Mouse (Mus musculus) mouse trophoblast stem cell (cell line): ENCODE results near the gene St6galnac1.
"Not testable (repeated sequence)": the region's sequence is repeated elsewhere in the genome, so short reads cannot be mapped to it uniquely, and the experiment has no call there.

Experiments used
- in situ Hi-C, 2 experiments: fragments of 300-500 bp; cut with MseI, MboI; formaldehyde crosslinking; loops; 2 replicates in 1 of 2; 3 replicates in 1 of 2; pipeline ENCODE4 v1.15.1; 2025

St6galnac1 gene

DNA sequence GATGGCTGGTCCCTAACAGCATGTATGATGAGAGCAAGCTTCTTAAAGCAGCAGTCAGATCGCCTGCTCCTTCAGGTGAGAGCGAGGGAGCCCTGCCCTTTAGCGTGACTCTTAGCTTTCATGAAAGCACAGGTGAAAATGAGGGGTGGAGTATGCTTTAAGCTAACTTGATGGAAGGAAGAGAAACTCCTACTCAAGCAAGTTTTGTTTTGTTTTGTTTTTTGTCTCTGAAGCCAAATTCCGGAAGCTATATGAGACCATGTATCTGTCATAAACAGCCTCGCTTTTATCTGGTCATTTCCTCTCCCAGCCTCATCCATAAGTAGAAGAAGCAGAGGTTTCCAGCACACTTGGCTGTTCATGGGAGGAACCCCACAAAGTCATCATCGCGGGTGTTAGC, at the start of gene St6galnac1:
St6galnac1 (minus strand) TSS at position 101 of the 400 bp plus-strand sequence.
- in situ Hi-C loops: no loop called here

GRCm38 (mm10) chr11:116823885-116824284, 48.6 kb upstream of the St6galnac1 start:
- in situ Hi-C loops: not testable (repeated sequence)

DNA sequence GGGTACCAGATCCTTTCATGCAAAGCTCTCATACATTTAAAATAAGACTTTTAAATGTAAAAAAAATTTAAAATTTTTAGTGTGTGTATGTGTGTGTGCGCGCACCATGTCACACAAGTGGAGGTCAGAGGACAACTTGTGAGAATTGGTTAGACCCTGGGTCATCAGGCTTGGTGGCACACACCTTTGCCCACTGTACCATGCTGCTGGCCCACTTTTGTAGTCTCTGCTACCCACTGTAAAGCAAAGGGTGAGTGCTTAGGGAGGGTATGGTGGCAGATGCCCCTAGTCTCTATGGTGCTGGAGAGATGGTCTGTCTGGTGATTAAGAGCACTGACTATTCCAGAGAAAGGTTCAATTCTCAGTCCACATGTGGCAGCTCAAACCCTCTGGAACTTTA, 47.9 kb upstream of the St6galnac1 start:
- in situ Hi-C loops: no loop called here

- in situ Hi-C loops: no loop called here
These were observed 47.3 kb upstream of the St6galnac1 start for GRCm38 (mm10) chr11:116822626-116823025.

GRCm38 (mm10) chr11:116822215-116822614, 46.9 kb upstream of the St6galnac1 start:
- in situ Hi-C loops: no loop called here

DNA sequence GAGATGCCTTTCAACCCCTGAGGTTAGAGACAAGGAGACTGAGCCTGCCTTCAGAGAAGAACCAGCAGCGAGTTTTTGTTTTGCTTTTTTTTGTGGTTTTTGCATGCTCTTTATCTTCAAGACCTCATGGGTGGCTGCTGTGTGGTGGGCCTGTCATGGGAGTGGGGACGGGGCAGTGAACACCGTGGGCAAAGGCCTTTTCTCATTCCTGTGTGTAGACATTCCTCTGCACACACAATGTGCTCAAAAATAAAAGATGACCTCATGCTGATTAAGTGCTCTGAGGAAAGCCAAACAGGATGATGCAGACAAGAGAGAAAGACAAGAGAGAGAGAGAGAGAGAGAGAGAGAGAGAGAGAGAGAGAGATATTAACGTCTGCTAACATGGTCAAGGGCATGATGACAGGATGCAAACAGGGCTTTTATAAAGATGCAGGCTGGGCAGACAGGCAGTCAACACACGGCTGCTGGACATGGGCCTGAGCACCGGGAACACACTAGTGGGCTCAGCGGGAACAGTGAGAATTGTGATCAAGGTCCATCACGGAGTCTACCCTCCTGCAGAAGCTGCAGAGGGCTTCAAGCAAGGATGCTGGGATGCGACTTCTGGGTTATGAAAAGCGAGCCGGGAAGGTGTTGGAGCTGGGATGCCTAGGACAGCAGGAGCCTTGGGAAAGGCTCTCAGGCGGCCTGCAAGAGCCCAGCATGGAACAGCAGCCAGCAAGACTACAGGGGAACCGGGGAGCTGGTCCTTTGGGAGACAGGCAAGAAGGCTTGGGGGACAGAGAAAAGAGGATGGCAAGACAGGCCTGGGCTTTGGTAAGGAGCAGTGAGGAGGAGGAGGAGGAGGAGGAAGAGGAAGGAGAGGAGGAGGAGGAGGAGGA, 46.0 kb upstream of the St6galnac1 start:
- in situ Hi-C loops: no loop called here

GRCm38 (mm10) chr11:116819932-116820593, 44.8 kb upstream of the St6galnac1 start:
- in situ Hi-C loops: no loop called here

DNA sequence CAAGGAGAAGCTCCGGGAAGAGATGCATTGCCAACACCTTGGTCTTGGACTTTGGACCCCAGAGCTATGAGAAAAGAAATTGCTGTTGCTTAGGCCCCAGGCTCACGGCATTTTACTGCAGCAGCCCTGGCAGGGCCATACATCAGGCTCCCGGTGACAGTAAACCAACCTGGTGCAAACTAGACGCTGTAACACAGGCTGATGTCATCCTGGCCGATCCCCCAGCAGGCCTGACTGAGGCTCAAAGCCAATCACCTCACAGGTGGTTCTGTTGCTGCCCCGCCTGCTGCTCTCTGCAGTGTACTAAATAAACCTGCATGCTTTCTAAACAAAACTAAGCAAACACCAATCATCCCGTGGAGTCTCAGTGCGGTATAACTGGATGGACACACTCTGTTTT, 43.4 kb upstream of the St6galnac1 start:
- in situ Hi-C loops: no loop called here

- in situ Hi-C loops: no loop called here
These were observed 42.3 kb upstream of the St6galnac1 start for GRCm38 (mm10) chr11:116817567-116817966.

- in situ Hi-C loops: no loop called here
These were observed 41.5 kb upstream of the St6galnac1 start for GRCm38 (mm10) chr11:116816769-116817168.

GRCm38 (mm10) chr11:116814884-116815415, 39.6 kb upstream of the St6galnac1 start:
- in situ Hi-C loops: no loop called here

DNA sequence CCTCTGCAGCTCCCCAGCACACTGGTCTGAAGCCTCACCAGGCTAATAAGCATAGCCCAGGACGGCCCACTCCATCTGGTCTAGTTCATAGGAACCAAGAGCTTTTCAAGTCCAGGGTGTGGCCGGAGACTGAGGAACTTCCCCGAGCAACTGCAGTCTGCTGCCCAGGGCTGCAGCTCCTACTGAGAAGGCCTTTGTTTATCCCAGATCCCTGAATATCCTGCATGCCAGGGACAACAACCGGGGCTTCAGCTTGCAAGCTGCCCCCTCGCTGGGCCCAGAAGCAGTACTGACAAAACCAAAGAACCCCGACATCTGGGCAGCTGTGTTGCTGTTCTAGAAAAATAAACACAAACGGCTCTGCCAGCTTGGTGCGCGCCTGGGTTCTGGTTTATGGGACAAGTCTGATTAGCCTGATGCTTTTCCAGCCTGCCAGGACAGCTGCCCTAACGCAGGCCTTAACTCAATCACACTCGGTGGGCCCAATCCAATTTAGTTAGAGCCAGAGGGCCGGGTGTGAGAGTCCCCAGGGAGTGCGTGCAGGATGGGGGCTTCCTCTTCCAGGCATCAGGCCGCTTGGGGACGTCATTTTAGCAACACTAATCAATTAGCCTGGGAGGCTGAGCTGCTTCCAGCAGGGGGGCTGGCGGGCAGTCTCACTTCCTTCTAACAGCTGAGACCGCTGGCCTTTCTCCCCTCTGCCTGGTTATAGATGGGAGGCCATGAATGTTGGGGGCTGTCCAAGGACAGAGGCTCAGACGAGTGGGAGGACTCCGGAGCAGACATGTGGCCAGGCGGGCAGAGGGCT, 39.0 kb upstream of the St6galnac1 start:
- in situ Hi-C loops: no loop called here

DNA sequence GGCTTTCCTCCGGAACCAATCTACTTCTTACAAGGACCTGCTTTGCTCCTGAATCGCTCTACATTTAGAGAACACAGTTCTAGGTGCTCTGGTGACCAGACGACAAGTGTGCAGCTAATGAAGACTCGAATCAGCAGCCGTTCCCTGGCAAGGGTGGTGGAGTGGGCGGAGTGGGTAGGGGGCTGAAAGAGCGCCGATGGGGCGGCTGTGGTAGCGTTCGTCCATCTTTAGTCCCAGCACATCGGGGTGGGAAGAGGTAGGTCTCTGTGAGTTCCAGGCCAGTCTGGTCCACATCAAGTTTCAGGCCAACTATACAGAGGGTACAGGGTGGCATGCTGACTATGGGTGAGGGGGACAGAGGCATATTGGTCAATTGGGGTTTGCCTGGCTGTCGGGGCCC, 38.3 kb upstream of the St6galnac1 start:
- in situ Hi-C loops: no loop called here

GRCm38 (mm10) chr11:116812793-116813529, 37.7 kb upstream of the St6galnac1 start:
- in situ Hi-C loops: no loop called here

- in situ Hi-C loops: no loop called here
These were observed 35.9 kb upstream of the St6galnac1 start for GRCm38 (mm10) chr11:116810983-116811901.

DNA sequence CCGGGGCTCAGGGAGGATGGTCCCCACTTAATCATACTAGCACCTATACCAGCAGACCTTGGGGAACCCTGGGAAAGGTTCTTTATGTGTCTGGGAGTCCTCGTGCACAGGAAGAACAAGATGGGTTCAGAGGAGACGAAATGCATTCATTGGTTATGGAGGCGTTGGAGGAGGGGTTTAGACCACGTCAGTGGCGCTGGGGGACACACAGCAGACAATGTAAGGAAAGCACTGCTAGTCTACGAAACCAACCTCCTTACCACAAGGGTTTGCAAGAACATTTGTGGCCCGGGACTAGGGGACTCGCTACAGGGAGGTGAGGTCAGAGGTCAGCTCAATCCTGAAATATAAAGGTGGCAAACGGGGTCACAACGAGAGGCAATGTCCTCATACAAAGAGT, 35.2 kb upstream of the St6galnac1 start:
- in situ Hi-C loops: no loop called here

DNA sequence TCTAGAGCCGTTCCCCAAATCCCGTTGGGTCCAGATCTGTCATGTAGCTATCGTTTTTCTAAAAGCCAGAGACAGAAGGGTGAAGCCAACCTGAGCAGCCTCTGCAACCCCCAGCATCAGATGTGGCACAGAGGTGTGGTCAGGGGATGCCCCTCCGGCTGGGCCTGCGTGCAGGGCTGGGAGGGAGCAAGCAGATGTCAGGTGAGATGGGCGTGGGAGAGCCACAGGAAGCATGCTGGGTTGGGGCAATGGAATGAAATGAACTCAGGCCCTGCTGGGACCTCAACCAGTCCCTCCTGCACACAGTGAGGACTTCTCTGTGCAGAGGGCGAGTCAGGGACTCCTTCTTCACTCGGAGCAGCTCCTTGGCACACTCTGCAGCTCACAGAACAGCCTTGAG, 34.2 kb upstream of the St6galnac1 start:
- in situ Hi-C loops: loop anchor here (5.0 kb wide), 2 partner anchors 162 to 167 kb away; no protein-coding TSS in a partner anchor

GRCm38 (mm10) chr11:116808811-116809395, 33.6 kb upstream of the St6galnac1 start:
- in situ Hi-C loops: loop anchor here (5.0 kb wide), 2 partner anchors 162 to 167 kb away; no protein-coding TSS in a partner anchor

- in situ Hi-C loops: loop anchor here (5.0 kb wide), 2 partner anchors 161 to 166 kb away; no protein-coding TSS in a partner anchor
These were observed 32.8 kb upstream of the St6galnac1 start for GRCm38 (mm10) chr11:116807938-116808606.
